Comparison of ENCODE assay signal across 21 mouse cellular contexts in genomic region chr13:107372666-107373065, GRCm38 (mm10).
DNase-seq lines count a peak whose midpoint lies in the region; ATAC-seq and TF ChIP-seq lines count a peak whose summit lies in the region.
"Had no signal": no experiment of that assay in that cellular context is flagged by ENCODE, and none has a peak within 500 bp of the region (broad histone marks: within the 10 kb centered on the region; RNA-seq: fewer than 3 reads in every experiment).

No protein-coding gene starts in this region.

- no peaks in the 10 kb centered on the region for H3K27me3 ChIP-seq in lung, postnatal 0 days (replicated peaks; ENCODE audit: insufficient read depth, low read length)
- H3K27me3 ChIP-seq: CH12.LX; embryonic facial prominence, embryonic 12.5 days; forebrain, embryonic 13.5 days; forebrain, embryonic 15.5 days; Patski had no signal

- no peak for TF ChIP-seq EP300 in lung, postnatal 0 days (IDR thresholded peaks at IDR 0.05)

- no peak overlapping the region for H3K9ac ChIP-seq in lung, postnatal 0 days (replicated peaks; ENCODE audit: low read depth)
- H3K9ac ChIP-seq: embryonic facial prominence, embryonic 12.5 days; forebrain, embryonic 13.5 days; forebrain, embryonic 15.5 days had no signal

- no peaks in the 10 kb centered on the region for H3K4me1 ChIP-seq in lung, postnatal 0 days (ENCODE audit: insufficient read depth, low read depth, low read length)
- H3K4me1 ChIP-seq: embryonic facial prominence, embryonic 10.5 days; embryonic facial prominence, embryonic 12.5 days; forebrain, embryonic 13.5 days; forebrain, embryonic 15.5 days had no signal

- H3K9me3 ChIP-seq in lung, postnatal 0 days (ENCODE audit: low read length), result no peaks in the 10 kb centered on the region
- H3K9me3 ChIP-seq: embryonic facial prominence, embryonic 10.5 days; embryonic facial prominence, embryonic 12.5 days; forebrain, embryonic 13.5 days; forebrain, embryonic 15.5 days; G1E had no signal

- no peaks in the 10 kb centered on the region for H3K36me3 ChIP-seq in lung, postnatal 0 days (ENCODE audit: insufficient read depth, low read length)
- H3K36me3 ChIP-seq: embryonic facial prominence, embryonic 10.5 days; embryonic facial prominence, embryonic 12.5 days; forebrain, embryonic 15.5 days; G1E had no signal

- 48% methylated on average over 3 of the region's 3 CpGs for WGBS in lung, postnatal 0 days

- no peak overlapping the region for H3K4me2 ChIP-seq in lung, postnatal 0 days (replicated peaks; ENCODE audit: low read depth, low read length)
- H3K4me2 ChIP-seq: embryonic facial prominence, embryonic 12.5 days; forebrain, embryonic 13.5 days; forebrain, embryonic 15.5 days had no signal

- DNase-seq in lung, adult 18-20 months, result peak; percentile 20 to 50
- no peak for DNase-seq in lung, postnatal 14 days
- peak; percentile 72 for DNase-seq in lung, postnatal 0 days (ENCODE audit: low spot score)
- no peak for DNase-seq in lung, postnatal 4 days
- DNase-seq in lung, postnatal 36 days, result peak; percentile 47
- DNase-seq: adrenal gland, adult 8-10 months; B cell, adult 2 months; cerebellum, adult 11-12 months; cerebellum, adult 2 months; cerebellum, adult 9-10 months; cerebellum, postnatal 10 days; cerebellum, postnatal 25 days had no signal

- no peak for TF ChIP-seq CTCF in lung, postnatal 0 days (IDR thresholded peaks at IDR 0.05)

- ATAC-seq in lung, postnatal 0 days, result peak; percentile 67
- ATAC-seq: activated CD4-positive, CD25-positive, alpha-beta regulatory T cell, adult 4 months; CD4-positive, CD25-positive, alpha-beta regulatory T cell, adult 4 months; forebrain, embryonic 13.5 days; forebrain, embryonic 15.5 days had no signal

- no peak overlapping the region for H3K4me3 ChIP-seq in lung, postnatal 0 days (ENCODE audit: low read depth, low read length)
- H3K4me3 ChIP-seq: embryonic facial prominence, embryonic 10.5 days; embryonic facial prominence, embryonic 12.5 days; forebrain, embryonic 13.5 days; forebrain, embryonic 15.5 days had no signal

- H3K27ac ChIP-seq in lung, postnatal 0 days (ENCODE audit: low read length), result no peak overlapping the region; the same call in 1 of the 2 replicates
- H3K27ac ChIP-seq: embryonic facial prominence, embryonic 10.5 days; embryonic facial prominence, embryonic 12.5 days; forebrain, embryonic 13.5 days; forebrain, embryonic 15.5 days had no signal

Comparison
In these comparisons a context has a peak if more than half of its experiments do, and no peak if none do; other contexts are left out.
1. DNase-seq: peak in lung, adult 18-20 months (2 of 2), lung, postnatal 0 days (single experiment) and lung, postnatal 36 days (single experiment); none in lung, postnatal 14 days (single experiment) and lung, postnatal 4 days (0 of 2).